Mouse (Mus musculus) liver, adult 2 months (tissue): ENCODE measurements at regions not wholly inside any gene's neighbourhood (a gene's known extent, or its start where the extent isn't known, plus 50 kb on each side); places are given as distances from the start of the nearest gene placed in this dataset.

Experiments
- DNase-seq: peaks from one replicate; pipeline ENCODE4 v3.0.0-alpha.2; 2011; ENCODE audit warnings: low read depth, low spot score; ENCODE audit errors: extremely low read depth
- H3K27ac ChIP-seq: fragments of 200-500 bp; replicated peaks from 2 replicates; pipeline ENCODE4 v1.5.1; 2012; ENCODE audit warnings: low read depth, mild to moderate bottlenecking, control low read depth, inconsistent platforms, low read length; ENCODE audit not compliant: insufficient read depth
- H3K27me3 ChIP-seq: fragments of 200-500 bp; 2 replicates; pipeline ENCODE4 v1.6.1; 2012; ENCODE audit warnings: mild to moderate bottlenecking, moderate library complexity, low read length, inconsistent platforms; ENCODE audit not compliant: control insufficient read depth, insufficient read depth
- H3K36me3 ChIP-seq: fragments of 200-500 bp; 2 replicates; pipeline ENCODE4 v1.6.1; 2012; ENCODE audit warnings: low read length, inconsistent platforms; ENCODE audit not compliant: control insufficient read depth, insufficient read depth
- H3K4me1 ChIP-seq: fragments of 200-500 bp; 2 replicates; pipeline ENCODE4 v1.6.1; 2011; ENCODE audit warnings: low read length; ENCODE audit not compliant: control insufficient read depth, insufficient read depth
- H3K4me3 ChIP-seq: fragments of 200-500 bp; 2 replicates; pipeline ENCODE4 v1.5.1; 2011; ENCODE audit warnings: low read depth, mild to moderate bottlenecking, control low read depth, low read length, moderate library complexity; ENCODE audit not compliant: insufficient read depth
- H3K79me2 ChIP-seq: fragments of 200-500 bp; 2 replicates; pipeline ENCODE4 v1.6.1; 2012; ENCODE audit warnings: inconsistent platforms, mild to moderate bottlenecking, low read length, moderate library complexity; ENCODE audit not compliant: control insufficient read depth, insufficient read depth
- H3K9ac ChIP-seq: fragments of 200-500 bp; 2 replicates; pipeline ENCODE4 v1.6.1; 2012; ENCODE audit warnings: low read depth, mild to moderate bottlenecking, control low read depth, inconsistent platforms, low read length
- CTCF ChIP-seq: fragments of 200-500 bp; IDR thresholded peaks from 2 replicates; pipeline ENCODE4 v1.5.1; 2011; ENCODE audit warnings: low read depth, low read length, control low read depth
- POLR2A ChIP-seq: fragments of 200-500 bp; IDR thresholded peaks from 2 replicates; pipeline ENCODE4 v1.6.1; 2011; ENCODE audit warnings: low read length, control low read depth; ENCODE audit not compliant: insufficient read depth; ENCODE audit errors: extremely low read depth
- WGBS: fragments of 180-500 bp; shearing (Covaris S2); methylation state at CpG from one replicate; pipeline ENCODE4 v1.1.7; 2018; 5-methylcytosine and 5-hydroxymethylcytosine counted together

DNA sequence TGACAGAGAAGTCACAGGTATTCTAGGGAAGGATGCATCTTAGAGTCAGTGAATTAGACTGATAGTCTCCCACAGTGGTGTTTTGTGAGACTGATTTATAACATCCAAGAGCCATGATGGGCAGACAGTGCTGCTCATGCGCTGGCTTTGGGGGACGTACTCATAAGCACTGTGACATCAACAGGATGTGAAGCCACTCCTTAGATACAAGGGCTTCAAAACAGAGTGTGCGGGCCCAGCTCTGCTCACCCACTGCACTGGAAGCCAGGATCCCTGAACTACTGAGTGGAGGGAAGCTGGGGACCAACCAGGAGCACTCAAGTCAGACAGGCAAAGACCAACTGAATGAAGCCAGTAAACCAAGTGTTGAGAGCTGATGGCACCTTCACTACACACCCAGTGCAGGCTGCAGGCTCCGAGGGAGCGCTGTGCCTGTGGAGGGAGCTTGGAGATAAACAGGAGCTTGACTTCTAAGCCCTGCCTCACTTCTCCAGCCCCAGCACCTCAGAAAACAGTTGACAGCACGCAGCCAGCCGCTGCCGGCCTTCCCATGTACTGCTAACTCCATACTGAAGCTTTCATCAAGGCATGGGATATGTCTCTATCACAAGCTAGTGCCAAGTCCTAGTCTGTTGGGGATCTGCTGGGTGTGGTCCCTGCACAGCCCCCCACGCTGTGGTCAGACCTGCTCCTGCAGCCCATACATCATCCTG, 200.0 kb downstream of the Cyp26b1 start:
- Histone ChIP-seq H3K4me3 (no peak overlapping the region), H3K36me3 (no peaks in the 10 kb centered on the region), H3K27me3 (peaks cover 2% of the 10 kb centered on the region; the same call in 1 of the 2 replicates), H3K79me2 (no peaks in the 10 kb centered on the region), H3K9ac (no peak overlapping the region), H3K27ac (no peak overlapping the region), H3K4me1 (no peaks in the 10 kb centered on the region; the same call in 1 of the 2 replicates)
- no peak for DNase-seq
- TF ChIP-seq CTCF (no peak), POLR2A (no peak)
- WGBS, result 85% methylated on average over 9 of the region's 9 CpGs

- 83% methylated on average over 14 of the region's 14 CpGs for WGBS
- Histone ChIP-seq H3K36me3 (no peaks in the 10 kb centered on the region), H3K4me3 (no peak overlapping the region), H3K9ac (no peak overlapping the region), H3K79me2 (no peaks in the 10 kb centered on the region), H3K27me3 (no peaks in the 10 kb centered on the region), H3K27ac (no peak overlapping the region), H3K4me1 (no peaks in the 10 kb centered on the region; the same call in 1 of the 2 replicates)
- no peak for TF ChIP-seq POLR2A
- TF ChIP-seq CTCF, result no peak
- DNase-seq, result no peak
Observed at GRCm38 (mm10) chr6:84392752-84393511, 200.8 kb downstream of the Cyp26b1 start.

- 89% methylated on average over 3 of the region's 3 CpGs for WGBS
- H3K36me3 ChIP-seq, result no peaks in the 10 kb centered on the region
- H3K79me2 ChIP-seq, result no peaks in the 10 kb centered on the region
- no peak for TF ChIP-seq POLR2A
- no peak for TF ChIP-seq CTCF
- no peaks in the 10 kb centered on the region; the same call in 1 of the 2 replicates for H3K4me1 ChIP-seq
- no peak overlapping the region for H3K4me3 ChIP-seq
- no peak for DNase-seq
- no peak overlapping the region for H3K9ac ChIP-seq
- no peak overlapping the region for H3K27ac ChIP-seq
- H3K27me3 ChIP-seq, result no peaks in the 10 kb centered on the region
Observed at GRCm38 (mm10) chr6:84391016-84391415, 202.7 kb downstream of the Cyp26b1 start.

DNA sequence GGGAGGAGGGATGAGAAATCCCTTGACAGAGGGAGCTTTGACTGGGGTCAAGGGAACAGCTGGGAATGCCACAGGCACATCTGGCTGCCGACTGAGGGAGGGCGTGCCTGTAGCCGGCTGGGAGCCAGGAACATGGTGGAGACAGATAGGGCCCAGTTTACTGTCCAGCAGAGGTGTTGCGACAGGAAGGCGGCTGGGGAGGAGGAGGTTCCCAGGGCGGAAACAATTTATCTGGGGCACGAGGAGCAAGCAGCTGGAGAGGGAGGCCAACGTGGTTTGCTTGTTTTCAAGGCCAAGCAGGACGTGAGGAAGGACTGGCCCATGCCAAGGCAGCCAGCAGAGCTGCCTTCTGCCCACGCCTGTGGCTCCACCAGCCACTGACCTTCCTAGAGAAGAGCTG, 208.0 kb downstream of the Cyp26b1 start:
- H3K9ac ChIP-seq, result no peak overlapping the region
- no peaks in the 10 kb centered on the region for H3K4me1 ChIP-seq
- DNase-seq, result peak; percentile 28
- no peaks in the 10 kb centered on the region for H3K79me2 ChIP-seq
- 24% methylated on average over 10 of the region's 10 CpGs for WGBS
- no peak for TF ChIP-seq POLR2A
- TF ChIP-seq CTCF, result no peak
- no peak overlapping the region for H3K27ac ChIP-seq
- H3K4me3 ChIP-seq, result no peak overlapping the region
- no peaks in the 10 kb centered on the region for H3K27me3 ChIP-seq
- H3K36me3 ChIP-seq, result no peaks in the 10 kb centered on the region

- H3K79me2 ChIP-seq, result no peaks in the 10 kb centered on the region
- no peaks in the 10 kb centered on the region for H3K36me3 ChIP-seq
- no peak overlapping the region for H3K27ac ChIP-seq
- TF ChIP-seq POLR2A, result no peak
- no peak for TF ChIP-seq CTCF
- H3K27me3 ChIP-seq, result no peaks in the 10 kb centered on the region
- H3K4me3 ChIP-seq, result no peak overlapping the region
- DNase-seq, result no peak
- WGBS, result 81% methylated on average over 3 of the region's 3 CpGs
- H3K4me1 ChIP-seq, result no peaks in the 10 kb centered on the region
- H3K9ac ChIP-seq, result no peak overlapping the region
Observed at GRCm38 (mm10) chr6:84383718-84384117, 210.0 kb downstream of the Cyp26b1 start.

DNA sequence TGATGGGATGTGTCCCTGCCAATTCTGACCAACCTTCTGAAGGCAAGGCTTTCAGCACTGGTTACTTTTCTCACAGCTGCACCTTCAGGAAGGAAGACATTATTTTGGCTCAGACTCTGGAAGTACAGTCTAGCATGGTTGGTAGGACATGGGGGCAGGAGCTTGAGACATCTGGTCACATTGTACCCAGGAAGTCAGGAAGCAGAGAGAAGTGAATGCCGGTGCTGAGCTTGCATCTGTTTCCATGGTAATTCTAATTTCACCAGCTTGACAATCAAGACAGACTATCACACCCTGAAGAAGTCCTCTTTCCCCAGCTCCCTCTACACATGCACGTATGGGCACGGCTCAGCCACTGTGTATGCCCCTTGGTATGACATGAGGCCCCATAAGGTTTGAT, 210.6 kb downstream of the Cyp26b1 start:
- 86% methylated on average over 3 of the region's 3 CpGs for WGBS
- Histone ChIP-seq H3K79me2 (no peaks in the 10 kb centered on the region), H3K9ac (no peak overlapping the region), H3K36me3 (no peaks in the 10 kb centered on the region), H3K27me3 (no peaks in the 10 kb centered on the region), H3K4me3 (no peak overlapping the region), H3K27ac (no peak overlapping the region), H3K4me1 (no peaks in the 10 kb centered on the region)
- no peak for DNase-seq
- TF ChIP-seq CTCF (no peak), POLR2A (no peak)
